ENCODE assay signal across 21 mouse cellular contexts in the genomic region with DNA sequence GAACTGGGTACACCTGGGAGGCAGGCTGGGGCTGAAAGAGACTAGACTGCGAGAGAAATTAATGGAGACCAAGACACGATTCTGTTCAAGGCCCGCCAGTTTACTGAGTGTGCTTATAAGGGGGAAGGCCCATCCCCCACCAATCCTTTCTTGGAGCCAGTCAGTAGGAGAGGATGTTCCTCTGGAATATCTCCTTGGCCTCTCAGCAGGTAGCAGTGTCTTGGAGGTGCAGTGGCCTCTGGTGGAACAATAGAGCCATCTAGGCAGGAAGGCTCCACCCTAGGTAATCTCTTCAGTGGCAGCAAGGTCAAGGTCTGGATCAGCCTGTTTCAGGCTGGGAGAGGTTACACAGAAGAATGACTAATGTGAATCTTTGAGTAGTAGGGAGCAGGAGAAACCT. TPM values are rescaled to one million over a fixed set of nuclear protein-coding genes. Genes with fewer than 3 reads are reported as not detected.
"Had no signal": no experiment of that assay in that cellular context is flagged by ENCODE, and none has a peak within 500 bp of the region (broad histone marks: within the 10 kb centered on the region; RNA-seq: fewer than 3 reads in every experiment).

No protein-coding gene starts in this region.

- H3K9me3 ChIP-seq: megakaryocyte, embryonic 14.5 days; midbrain, embryonic 13.5 days; midbrain, embryonic 15.5 days; neural tube, embryonic 12.5 days; stomach, embryonic 15.5 days had no signal

- H3K27me3 ChIP-seq: megakaryocyte, embryonic 14.5 days; midbrain, embryonic 13.5 days; midbrain, embryonic 15.5 days; neural tube, embryonic 12.5 days; stomach, embryonic 15.5 days had no signal

- DNase-seq: lung, adult 18-20 months; lung, embryonic 14.5 days; lung, postnatal 14 days; lung, postnatal 36 days; right cerebral cortex, postnatal 14 days; thymus, adult 18-20 months; thymus, postnatal 14 days; thymus, postnatal 36 days had no signal

- H3K36me3 ChIP-seq: midbrain, embryonic 13.5 days; midbrain, embryonic 15.5 days; neural tube, embryonic 12.5 days; stomach, embryonic 15.5 days had no signal

- ATAC-seq: midbrain, embryonic 13.5 days; midbrain, embryonic 15.5 days had no signal

- H3K9ac ChIP-seq: lung, embryonic 14.5 days; midbrain, embryonic 13.5 days; midbrain, embryonic 15.5 days; neural tube, embryonic 12.5 days; stomach, embryonic 15.5 days had no signal

- H3K4me1 ChIP-seq: megakaryocyte, embryonic 14.5 days; midbrain, embryonic 13.5 days; midbrain, embryonic 15.5 days; neural tube, embryonic 12.5 days; stomach, embryonic 15.5 days had no signal

- H3K4me3 ChIP-seq: megakaryocyte, embryonic 14.5 days; midbrain, embryonic 13.5 days; midbrain, embryonic 15.5 days; neural tube, embryonic 12.5 days; stomach, embryonic 15.5 days had no signal

- H3K27ac ChIP-seq: macrophage; midbrain, embryonic 13.5 days; midbrain, embryonic 15.5 days; neural tube, embryonic 12.5 days; stomach, embryonic 15.5 days had no signal

- H3K4me2 ChIP-seq: lung, embryonic 14.5 days; midbrain, embryonic 11.5 days; midbrain, embryonic 13.5 days; midbrain, embryonic 15.5 days; neural tube, embryonic 12.5 days; stomach, embryonic 15.5 days had no signal

RNA-seq across cellular contexts. Expression of gene Tmprss11d, which starts 34.0 kb away (rescaled TPM):
- total RNA-seq: megakaryocyte progenitor cell, adult 5-6 weeks; monocyte, adult 5-6 weeks; neutrophil, adult 5-6 weeks had no signal
- polyA plus RNA-seq: lung, embryonic 14.5 days; lung, embryonic 16.5 days; macrophage; midbrain, embryonic 11.5 days; midbrain, embryonic 13.5 days; midbrain, embryonic 15.5 days; midbrain, postnatal 0 days; neural tube, embryonic 14.5 days had no signal
